Mouse (Mus musculus): ENCODE results near the gene Vkorc1l1.

DNA sequence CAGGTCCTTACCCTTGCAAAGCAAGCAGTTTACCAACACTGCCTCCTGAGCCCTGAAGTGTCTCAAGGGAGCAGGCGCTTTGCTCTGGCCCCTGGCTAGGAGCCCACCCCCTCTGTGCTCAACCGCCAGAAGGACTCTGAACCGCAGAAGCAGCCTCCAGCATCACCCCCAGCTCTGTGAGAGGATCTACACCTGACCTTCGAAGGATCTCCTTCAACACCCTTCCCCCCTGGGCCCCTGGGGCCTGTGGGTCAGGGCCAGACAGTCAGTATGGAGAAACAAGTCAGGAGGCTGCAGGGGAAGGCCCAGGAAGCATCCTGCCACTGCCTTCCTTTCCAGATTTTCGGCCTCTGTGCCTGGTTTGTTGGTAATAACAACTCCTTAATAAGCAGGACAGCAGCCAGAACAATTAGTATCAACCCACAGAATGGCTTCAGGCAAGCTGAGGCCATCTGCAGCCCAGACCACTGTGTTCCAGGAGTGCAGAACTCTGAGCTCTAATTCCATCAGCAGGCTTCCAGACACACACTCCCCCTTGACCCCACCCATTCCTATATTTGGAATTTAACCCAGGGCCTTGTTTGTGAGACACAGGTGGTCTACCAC is 79.7 kb downstream of the Vkorc1l1 start:
- TF ChIP-seq CTCF (IDR thresholded peaks at IDR 0.05; ENCODE audit: extremely low read depth, insufficient read length, insufficient replicate concordance, low read depth, low read length) (no peak), POLR2A (IDR thresholded peaks at IDR 0.05; ENCODE audit: low read depth, low read length) (no peak)

All from small intestine, adult 2 months (tissue).